Mouse (Mus musculus): ENCODE measurements at regions not wholly inside any gene's neighbourhood (a gene's known extent, or its start where the extent isn't known, plus 50 kb on each side); places are given as distances from the start of the nearest gene placed in this dataset.

DNA sequence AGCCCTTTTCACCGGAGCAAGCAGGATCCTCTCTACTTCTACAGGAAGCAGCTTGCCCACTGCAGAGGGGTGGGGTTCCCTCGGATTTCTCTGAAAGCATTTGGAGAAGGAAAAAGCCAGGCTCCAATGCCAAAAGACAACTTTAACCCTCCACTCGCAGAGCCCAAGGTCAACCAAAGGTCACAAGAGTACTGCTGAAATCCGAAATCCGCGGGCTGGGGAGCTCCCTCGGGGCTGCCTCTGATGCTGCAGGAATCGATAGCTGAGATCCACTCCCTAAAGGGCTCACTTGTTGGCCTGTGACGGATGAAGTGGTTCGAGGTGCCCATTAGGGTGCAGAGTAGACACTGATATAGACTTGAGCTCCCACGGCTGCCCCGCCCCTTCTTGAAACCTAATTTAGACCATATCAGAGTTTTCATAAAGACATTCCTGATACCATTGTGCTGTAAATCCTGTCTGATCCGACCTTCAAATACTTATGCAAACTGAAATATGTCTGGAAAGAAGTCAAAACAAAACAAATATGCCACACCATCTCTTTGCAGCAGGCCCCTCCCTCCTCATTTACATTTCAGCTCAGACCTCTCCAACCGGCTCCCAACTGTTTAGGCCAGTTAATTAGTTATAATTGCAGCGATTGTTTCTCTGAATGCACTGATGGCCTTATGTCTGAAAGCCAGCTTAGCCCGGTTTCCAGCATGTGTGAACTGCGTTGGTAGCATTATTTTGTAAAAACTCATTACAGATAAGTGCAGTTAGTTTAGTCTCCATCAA, 170.8 kb upstream of the Map3k1 start:
- DNase-seq (ENCODE audit: low read depth), result no peak

- DNase-seq (ENCODE audit: low read depth), result no peak
Observed at GRCm38 (mm10) chr13:111980205-111980595, 171.4 kb upstream of the Map3k1 start.

DNA sequence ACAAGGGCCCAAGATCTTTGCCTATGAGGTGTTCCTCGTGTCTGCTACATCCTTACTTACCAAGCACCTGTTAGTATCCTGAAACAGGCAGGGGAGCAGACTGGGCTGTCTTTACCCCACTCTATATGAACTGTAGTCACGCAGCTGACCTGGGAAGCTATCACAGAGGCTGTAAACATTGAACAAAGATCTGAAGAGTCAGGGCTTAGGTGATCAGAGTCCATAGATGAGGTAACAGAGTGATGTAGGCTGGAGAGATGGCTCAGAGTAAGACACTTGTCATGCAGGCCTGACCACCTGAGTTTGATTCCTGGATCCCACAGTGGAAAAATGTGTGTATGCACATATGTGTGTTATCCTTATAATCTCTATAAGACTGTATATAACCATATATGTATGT, 172.3 kb upstream of the Map3k1 start:
- no peak for DNase-seq (ENCODE audit: low read depth)

DNA sequence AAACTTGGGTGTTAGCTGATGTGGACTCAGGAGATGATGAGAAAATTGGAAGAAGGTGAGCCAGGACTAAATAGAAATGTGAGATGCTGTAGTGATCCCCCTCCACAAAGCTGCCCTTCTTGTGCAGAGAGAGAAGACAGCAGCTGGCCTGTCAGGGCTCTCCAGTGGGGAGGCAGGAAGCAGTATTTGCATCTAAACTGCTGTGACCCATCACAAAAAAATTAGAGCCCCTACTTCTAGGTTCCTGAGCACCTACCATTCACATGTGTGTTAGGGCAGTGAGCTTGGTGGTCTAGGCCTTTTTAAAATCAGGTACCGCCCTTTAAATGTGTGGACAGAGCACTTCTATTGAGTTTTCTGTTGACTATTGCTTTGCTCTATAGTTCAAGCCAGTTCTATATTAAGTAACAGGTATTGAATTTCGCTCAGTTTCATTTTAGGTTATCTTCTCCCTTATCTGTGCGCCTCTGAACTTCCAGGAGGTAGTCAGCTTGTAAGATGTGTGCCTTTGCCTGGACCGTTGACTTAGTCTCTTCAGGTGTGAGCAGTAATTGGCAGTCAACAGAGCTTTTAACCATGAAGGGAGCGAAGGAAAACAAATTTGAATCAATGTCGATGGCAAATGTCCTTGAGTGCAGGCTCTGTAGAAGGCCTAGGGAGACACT, 174.1 kb upstream of the Map3k1 start:
- DNase-seq (ENCODE audit: low read depth), result no peak

DNA sequence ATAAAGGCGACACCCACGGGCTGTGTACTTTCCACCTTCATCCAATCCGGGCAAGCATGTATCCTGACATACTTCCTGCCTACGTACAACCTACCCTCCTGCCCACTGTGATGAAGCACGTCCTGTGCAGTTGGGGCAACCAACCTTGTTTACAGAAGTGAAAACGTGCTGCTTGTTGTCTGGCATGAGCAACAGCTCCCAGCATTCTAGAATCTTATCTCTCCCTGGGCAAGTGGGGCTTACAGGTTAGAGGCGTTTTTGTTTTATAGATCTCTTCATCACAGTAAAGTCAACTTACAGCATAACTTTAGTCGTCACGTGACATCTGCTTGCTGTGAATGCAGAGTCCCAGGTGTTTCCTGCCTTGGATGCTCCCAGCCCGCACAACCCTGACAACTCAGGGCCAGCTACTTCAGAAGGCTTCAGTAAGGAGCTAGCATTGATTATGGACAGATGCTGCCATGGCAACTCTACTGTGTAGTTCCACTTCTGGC, 175.3 kb upstream of the Map3k1 start:
- DNase-seq (ENCODE audit: low read depth), result no peak

GRCm38 (mm10) chr13:111985406-111985805, 176.6 kb upstream of the Map3k1 start:
- no peak for DNase-seq (ENCODE audit: low read depth)

- DNase-seq (ENCODE audit: low read depth), result no peak
Observed at GRCm38 (mm10) chr13:111986681-111987080, 177.9 kb upstream of the Map3k1 start.

DNA sequence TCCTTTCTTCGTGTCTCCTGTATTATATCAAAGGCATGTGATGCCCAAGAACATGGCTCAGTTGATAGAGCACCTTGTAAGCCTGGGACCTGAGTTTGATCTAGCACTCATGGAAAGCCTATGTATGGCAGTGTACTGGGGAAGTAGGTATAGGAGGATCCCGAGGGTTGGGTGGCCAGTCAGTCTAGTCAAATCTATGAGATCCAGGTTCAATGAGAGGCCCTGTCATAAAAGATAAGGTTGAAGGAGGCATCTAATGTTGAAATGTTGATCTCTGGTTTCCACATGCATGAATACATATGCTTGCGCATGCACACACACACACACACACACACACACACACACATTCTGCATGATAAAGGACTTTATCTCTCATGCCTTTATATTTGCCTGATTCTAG, 178.6 kb upstream of the Map3k1 start:
- DNase-seq (ENCODE audit: low read depth), result peak; percentile 24

DNA sequence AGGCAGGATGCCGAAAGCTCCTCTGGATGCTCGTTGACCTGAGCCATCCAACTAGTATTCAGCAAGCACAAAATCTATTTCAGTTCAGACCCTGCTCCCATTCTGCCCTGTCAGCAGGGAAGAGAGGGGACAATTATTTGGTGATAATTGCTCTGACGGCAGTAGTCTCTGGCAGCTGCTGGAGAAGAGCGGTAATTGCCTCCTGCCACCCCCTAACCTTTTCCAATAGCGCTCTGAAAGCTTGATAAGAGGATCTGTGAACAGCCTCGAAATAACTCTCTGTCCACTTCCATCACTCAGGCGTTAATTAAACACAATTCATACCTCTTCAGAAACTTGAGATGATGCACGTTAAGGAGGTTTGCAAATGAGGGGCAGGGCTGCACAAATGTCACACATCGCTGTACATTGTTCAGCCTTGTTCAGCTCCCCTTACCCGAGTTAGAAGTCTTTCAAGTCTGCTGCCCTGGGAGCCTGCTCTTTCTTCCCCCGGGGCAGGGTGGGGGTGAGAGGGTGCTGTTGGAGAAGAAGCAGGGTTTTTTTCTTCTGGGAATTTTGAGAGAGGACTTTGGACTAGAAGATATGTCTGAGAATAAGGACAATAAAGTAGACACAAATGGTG, 182.2 kb upstream of the Map3k1 start:
- no peak for DNase-seq (ENCODE audit: low read depth)

DNA sequence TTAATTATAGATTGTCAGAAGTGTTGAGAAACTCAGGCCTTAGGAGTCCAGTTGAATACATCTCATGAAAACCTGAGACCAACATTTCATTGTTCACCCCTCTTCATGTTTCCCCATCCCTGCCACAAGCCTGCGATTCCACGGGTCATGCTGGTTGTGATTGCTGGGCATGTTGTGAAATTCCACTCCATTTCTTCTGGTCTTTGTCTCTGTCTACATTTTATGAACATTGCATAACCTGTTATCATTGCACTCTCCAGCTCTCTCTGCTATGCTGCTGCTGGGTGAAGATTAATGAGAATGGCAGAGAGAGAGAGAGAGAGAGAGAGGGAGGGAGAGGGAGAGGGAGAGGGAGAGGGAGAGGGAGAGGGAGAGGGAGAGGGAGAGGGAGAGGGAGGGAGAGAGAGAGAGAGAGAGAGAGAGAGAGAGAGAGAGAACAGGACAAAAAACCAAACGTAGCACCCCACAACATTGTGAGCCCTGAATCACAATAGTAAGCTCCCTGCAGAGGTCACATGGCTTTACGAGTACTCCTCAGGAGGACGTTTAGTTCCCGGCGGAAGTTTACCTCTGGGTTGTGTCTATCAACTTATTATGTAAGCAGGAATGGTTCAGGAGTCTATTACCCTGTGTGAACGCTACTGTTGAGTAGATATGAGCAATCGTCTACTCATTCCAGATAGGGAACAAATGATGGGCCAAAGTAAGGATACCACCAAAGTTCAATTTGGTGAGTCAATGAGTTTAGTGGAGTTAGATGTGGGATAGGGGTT, 183.5 kb upstream of the Map3k1 start:
- DNase-seq (ENCODE audit: low read depth), result no peak

DNA sequence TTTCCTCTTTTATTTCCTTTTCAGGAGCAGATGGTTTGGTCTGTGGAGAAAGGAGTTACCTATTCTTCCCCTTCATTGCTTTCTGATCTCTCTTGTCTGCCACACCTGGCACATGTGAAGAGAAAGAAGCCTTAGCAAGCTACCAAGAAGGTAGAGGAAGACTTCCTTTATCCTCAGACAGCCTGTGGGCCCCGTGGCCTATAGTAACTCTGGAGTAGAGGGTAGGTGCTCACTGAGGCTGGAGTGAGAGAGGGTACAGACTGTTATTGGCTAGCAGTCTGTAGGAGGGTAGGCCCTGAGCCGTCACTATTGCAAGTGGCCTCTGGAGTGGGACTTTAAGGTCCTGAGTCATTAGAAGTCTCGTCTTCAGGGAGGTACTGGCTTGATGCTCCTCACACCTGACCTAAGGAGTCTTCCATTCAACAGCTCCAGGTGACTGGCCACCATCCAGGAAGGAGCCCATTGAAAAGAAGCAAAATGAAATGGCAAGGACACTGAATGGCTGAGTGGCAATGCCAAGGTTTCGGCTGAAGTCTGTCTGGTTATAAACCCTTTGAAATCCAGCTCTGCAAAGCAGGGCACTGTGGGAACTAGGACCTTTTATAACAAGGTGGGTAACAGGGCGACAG, 186.2 kb upstream of the Map3k1 start:
- DNase-seq (ENCODE audit: low read depth), result no peak

DNA sequence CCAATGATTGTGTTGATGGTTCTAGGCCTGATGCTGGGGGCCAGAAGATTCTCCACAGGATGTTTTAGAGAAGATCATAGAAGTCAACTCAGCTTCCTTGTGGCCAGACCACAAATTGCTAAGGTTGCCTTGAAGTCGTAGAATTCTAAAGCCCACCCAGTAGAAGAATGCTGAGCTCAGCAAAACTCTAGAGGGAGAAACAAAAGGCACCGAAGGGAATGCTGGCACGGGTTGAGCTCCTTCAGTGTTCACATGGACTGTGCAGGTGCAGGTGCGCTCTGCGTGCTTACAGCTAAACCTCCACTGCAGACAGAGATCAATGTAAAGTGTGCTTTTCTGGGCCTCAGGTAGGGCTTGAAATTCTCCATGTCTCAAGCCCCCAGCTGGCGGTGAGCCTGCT, 186.9 kb upstream of the Map3k1 start:
- DNase-seq (ENCODE audit: low read depth), result no peak

- DNase-seq (ENCODE audit: low read depth), result no peak
Observed at GRCm38 (mm10) chr13:111996910-111997309, 188.1 kb upstream of the Map3k1 start.

GRCm38 (mm10) chr13:111997980-111998945, 189.5 kb upstream of the Map3k1 start:
- DNase-seq (ENCODE audit: low read depth), result no peak

GRCm38 (mm10) chr13:111999647-112000292, 191.0 kb upstream of the Map3k1 start:
- DNase-seq (ENCODE audit: low read depth), result no peak

GRCm38 (mm10) chr13:112000293-112000665, 191.5 kb upstream of the Map3k1 start:
- no peak for DNase-seq (ENCODE audit: low read depth)

GRCm38 (mm10) chr13:112000696-112001095, 191.9 kb upstream of the Map3k1 start:
- no peak for DNase-seq (ENCODE audit: low read depth)

GRCm38 (mm10) chr13:112001155-112002025, 192.6 kb upstream of the Map3k1 start:
- DNase-seq (ENCODE audit: low read depth), result no peak

DNA sequence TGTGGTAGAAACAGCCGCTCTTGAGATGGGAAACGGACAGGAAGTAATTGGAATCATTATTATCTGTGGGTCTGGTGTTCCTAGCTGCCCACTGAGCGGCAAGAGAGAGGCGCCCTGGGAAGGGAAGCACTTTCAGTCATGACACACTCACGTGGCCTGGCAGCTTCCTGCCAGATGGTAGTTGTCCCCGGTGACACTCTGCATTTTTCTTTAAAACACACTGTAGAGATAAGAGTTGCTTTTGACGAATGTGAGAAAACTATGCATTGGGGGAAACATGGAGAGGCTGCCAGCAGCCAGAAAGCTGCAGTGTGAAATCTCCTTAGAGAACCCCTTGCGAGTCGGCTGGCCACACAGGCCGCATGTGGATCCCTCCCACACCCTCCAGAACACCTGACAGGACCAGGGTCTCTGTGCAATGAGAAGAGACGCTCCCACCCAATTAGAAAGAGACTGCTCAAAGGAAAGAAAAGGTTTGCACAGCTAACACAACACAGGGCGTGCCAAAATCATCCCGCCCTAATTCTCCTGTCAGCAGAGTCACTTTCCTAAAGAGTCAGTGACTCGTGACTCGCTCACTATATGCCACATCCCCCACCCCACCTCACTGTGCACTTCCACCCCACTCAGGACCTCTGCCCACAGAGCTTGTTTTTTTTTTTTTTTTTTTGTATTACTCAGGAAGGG, 194.0 kb upstream of the Map3k1 start:
- no peak for DNase-seq (ENCODE audit: low read depth)
